Mouse (Mus musculus): ENCODE data around the gene Harbi1. TPM values are rescaled to one million over a fixed set of nuclear protein-coding genes. Genes with fewer than 3 reads are reported as not detected.

Gene Harbi1
- 17.8 and 20.6 TPM in 2 replicates for polyA plus RNA-seq (2014; fragmentation: Nextera tagmentation; extraction: Ambion mirVana)

DNA sequence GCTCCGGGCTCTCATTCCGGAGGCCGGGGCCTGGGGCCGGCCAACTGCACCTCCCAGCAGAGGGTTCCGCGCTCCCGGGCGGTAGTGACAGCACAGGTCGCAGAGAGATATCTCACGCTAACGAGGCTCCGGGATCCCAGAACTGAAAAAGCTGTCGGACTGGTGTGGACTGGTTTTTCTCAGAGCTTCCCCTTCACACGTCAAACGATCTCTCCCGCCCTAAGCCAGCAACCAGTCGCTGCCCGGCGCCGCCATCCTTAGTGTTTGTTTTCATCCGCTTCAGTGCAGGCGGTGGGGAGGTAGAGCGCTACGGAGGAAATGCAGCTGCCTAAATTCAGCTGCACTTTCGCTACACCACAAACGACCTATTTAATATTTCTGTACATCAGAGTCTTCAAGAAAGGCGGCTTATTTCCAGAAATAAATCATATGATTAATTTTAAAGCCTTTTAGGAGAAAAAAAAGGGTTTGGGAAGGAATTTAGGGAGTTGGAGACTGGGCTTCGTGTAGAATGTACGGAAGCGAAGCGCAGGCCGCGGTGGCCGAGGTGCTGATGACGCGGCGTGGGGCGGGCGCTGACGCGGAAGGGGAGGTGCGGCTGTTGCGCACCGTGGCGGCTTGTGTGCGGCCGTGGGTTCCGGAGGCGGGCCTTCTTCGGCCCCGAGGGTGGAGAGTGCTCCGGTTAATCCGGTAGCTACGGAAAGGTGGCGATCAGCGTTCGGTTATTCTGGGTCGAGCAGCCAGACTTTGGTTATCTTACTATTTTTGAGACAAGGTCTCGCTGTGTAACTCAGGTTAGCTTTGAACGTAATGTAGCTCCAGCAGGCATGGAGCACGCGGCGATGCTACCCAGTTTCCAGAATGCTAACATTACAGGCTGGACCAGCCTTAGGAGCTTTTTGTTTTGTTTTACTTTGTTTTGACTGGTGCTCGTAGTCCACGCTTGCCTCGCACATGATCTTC is at the start of gene Harbi1, which contains the start of gene Atg13:
Harbi1 (plus strand) TSS at position 581 of the 963 bp plus-strand sequence.
Atg13 (minus strand) TSS at position 305 of the 963 bp plus-strand sequence.
- DNase-seq (ENCODE audit: low spot score) (peak; percentile 94), ATAC-seq (ENCODE audit: low FRiP score) (peak; percentile 98)
- Histone ChIP-seq H3K9ac (ENCODE audit: low read depth, low read length) (peak within 1 kb of the TSS; percentile 77), H3K4me1 (replicated peaks; ENCODE audit: control insufficient read depth, insufficient read depth, low read length) (no peaks in the 10 kb centered on the region; the same call in 1 of the 2 replicates), H3K27ac (ENCODE audit: low read depth, low read length) (peak within 1 kb of the TSS; percentile 6; the same call in 1 of the 2 replicates), H3K36me3 (ENCODE audit: control insufficient read depth, insufficient read depth, low read length) (no peaks in the 10 kb centered on the region), H3K4me3 (ENCODE audit: low read depth, low read length) (peak within 1 kb of the TSS; percentile 76), H3K27me3 (ENCODE audit: control insufficient read depth, insufficient read depth, low read length) (no peaks in the 10 kb centered on the region), H3K4me2 (replicated peaks; ENCODE audit: low read depth, low read length) (peak within 1 kb of the TSS; percentile 64), H3K9me3 (ENCODE audit: control insufficient read depth, low read length) (no peaks in the 10 kb centered on the region)
- under 1% methylated on average over 66 of the region's 66 CpGs for WGBS

DNA sequence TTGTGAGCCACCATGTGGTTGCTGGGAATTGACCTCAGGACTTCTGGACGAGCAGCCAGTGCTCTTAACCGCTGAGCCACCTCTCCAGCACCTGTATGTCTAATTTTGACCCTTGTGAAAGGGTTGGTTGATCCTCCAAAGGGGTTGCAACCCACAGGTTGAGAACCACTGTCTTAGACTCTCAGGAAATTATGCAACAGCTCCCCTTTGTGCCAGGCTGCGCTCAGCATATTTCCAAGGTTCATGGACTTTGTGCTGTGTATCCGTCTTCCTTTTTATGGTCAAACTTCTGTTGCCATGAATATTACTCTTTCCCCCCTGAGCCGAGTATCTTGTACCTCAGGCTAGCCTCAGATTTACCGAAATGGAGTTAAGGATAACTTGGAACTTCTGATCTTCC is 49.7 kb upstream of the Harbi1 start:
- no peaks in the 10 kb centered on the region for H3K4me1 ChIP-seq (replicated peaks; ENCODE audit: control insufficient read depth, insufficient read depth, low read length)
- no peak for ATAC-seq (ENCODE audit: low FRiP score)
- H3K4me3 ChIP-seq (ENCODE audit: low read depth, low read length): no peak overlapping the region
- H3K27ac ChIP-seq (ENCODE audit: low read depth, low read length): no peak overlapping the region
- H3K9me3 ChIP-seq (ENCODE audit: control insufficient read depth, low read length): no peaks in the 10 kb centered on the region
- peaks cover 6% of the 10 kb centered on the region; the same call in 1 of the 2 replicates for H3K36me3 ChIP-seq (ENCODE audit: control insufficient read depth, insufficient read depth, low read length)
- no peaks in the 10 kb centered on the region for H3K27me3 ChIP-seq (ENCODE audit: control insufficient read depth, insufficient read depth, low read length)
- WGBS: 94% methylated on average over 6 of the region's 6 CpGs
- DNase-seq (ENCODE audit: low spot score): no peak
- no peak overlapping the region for H3K4me2 ChIP-seq (replicated peaks; ENCODE audit: low read depth, low read length)
- no peak overlapping the region for H3K9ac ChIP-seq (ENCODE audit: low read depth, low read length)

DNA sequence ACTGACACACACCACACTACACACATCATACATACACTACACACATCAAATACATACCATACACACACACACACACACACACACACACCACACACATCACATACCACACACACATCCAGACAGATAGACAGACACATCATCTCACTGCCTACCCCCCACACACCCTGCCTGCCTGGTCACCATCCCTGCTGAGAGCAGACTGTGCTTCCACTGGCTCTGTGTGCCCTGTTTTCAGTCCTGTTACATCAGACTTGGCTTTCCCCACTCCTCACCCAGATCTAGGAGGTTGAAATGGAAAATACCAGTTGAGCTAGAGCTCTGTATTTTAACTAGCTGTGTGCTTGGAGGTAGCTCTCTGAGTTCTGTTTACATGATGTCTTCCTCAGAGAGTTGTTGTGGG is 45.9 kb upstream of the Harbi1 start:
- ATAC-seq (ENCODE audit: low FRiP score): no peak
- no peak overlapping the region for H3K9ac ChIP-seq (ENCODE audit: low read depth, low read length)
- H3K36me3 ChIP-seq (ENCODE audit: control insufficient read depth, insufficient read depth, low read length): 0 out of 2 replicates have a peak, but pooled peaks cover 2% of the 10 kb centered on the region
- no peaks in the 10 kb centered on the region for H3K9me3 ChIP-seq (ENCODE audit: control insufficient read depth, low read length)
- no peak for DNase-seq (ENCODE audit: low spot score)
- H3K4me2 ChIP-seq (replicated peaks; ENCODE audit: low read depth, low read length): no peak overlapping the region
- H3K27me3 ChIP-seq (ENCODE audit: control insufficient read depth, insufficient read depth, low read length): no peaks in the 10 kb centered on the region
- H3K27ac ChIP-seq (ENCODE audit: low read depth, low read length): no peak overlapping the region
- H3K4me1 ChIP-seq (replicated peaks; ENCODE audit: control insufficient read depth, insufficient read depth, low read length): no peaks in the 10 kb centered on the region
- no peak overlapping the region for H3K4me3 ChIP-seq (ENCODE audit: low read depth, low read length)

DNA sequence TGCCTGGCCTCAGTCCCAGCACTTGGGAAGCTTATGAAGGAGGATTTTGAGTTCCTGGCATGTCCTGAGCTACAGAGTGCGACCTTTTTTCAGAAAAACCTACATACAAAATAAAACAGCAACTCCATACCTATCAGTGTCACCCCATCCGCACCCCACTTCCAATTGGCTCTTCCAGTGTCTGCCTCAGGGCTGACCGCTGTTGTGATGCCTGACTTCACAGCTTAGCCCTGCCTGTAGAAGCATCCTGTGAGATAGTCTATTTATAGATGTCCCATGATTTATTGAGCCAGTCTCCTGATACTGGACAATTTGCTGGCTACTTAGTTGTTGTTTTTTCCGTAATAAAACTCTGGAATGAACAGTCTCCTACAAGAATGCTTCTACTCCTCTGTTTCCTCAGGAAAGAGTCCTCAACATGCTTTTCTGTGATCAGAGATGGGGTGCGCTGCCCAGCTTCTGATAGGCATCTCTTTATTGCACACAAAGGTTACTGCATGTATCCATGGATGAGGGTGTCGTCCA is 44.2 kb upstream of the Harbi1 start:
- H3K4me3 ChIP-seq (ENCODE audit: low read depth, low read length): no peak overlapping the region
- ATAC-seq (ENCODE audit: low FRiP score) (no peak), DNase-seq (ENCODE audit: low spot score) (no peak)
- H3K4me1 ChIP-seq (replicated peaks; ENCODE audit: control insufficient read depth, insufficient read depth, low read length): no peaks in the 10 kb centered on the region
- H3K27ac ChIP-seq (ENCODE audit: low read depth, low read length): no peak overlapping the region
- no peaks in the 10 kb centered on the region for H3K9me3 ChIP-seq (ENCODE audit: control insufficient read depth, low read length)
- no peak overlapping the region for H3K9ac ChIP-seq (ENCODE audit: low read depth, low read length)
- 94% methylated on average over 6 of the region's 6 CpGs for WGBS
- no peak overlapping the region for H3K4me2 ChIP-seq (replicated peaks; ENCODE audit: low read depth, low read length)
- H3K27me3 ChIP-seq (ENCODE audit: control insufficient read depth, insufficient read depth, low read length): no peaks in the 10 kb centered on the region
- H3K36me3 ChIP-seq (ENCODE audit: control insufficient read depth, insufficient read depth, low read length): 0 out of 2 replicates have a peak, but pooled peaks cover 4% of the 10 kb centered on the region

DNA sequence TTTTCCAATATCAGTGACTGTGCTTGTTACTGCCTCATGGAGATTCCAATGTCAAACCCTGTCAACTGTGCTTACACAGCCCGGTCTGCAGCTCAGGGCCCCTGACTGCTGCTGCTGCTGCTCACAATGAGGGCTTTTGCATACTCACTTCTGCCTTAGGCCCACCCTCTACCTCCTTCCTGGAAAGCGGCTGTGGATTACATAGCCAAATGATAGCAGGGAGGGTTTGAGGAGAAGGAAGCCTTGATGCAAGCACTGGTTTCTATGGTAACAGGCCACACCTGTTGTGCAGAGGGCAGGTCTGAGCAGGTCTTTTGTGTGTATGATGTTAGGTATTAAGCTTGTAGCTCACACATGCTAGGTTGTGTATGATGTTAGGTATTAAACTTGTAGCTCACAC is 42.9 kb upstream of the Harbi1 start:
- Histone ChIP-seq H3K27ac (ENCODE audit: low read depth, low read length) (no peak overlapping the region), H3K4me3 (ENCODE audit: low read depth, low read length) (no peak overlapping the region), H3K9me3 (ENCODE audit: control insufficient read depth, low read length) (no peaks in the 10 kb centered on the region), H3K36me3 (ENCODE audit: control insufficient read depth, insufficient read depth, low read length) (0 out of 2 replicates have a peak, but pooled peaks cover 4% of the 10 kb centered on the region), H3K4me1 (replicated peaks; ENCODE audit: control insufficient read depth, insufficient read depth, low read length) (no peaks in the 10 kb centered on the region), H3K4me2 (replicated peaks; ENCODE audit: low read depth, low read length) (no peak overlapping the region), H3K9ac (ENCODE audit: low read depth, low read length) (no peak overlapping the region), H3K27me3 (ENCODE audit: control insufficient read depth, insufficient read depth, low read length) (no peaks in the 10 kb centered on the region)
- DNase-seq (ENCODE audit: low spot score) (no peak), ATAC-seq (ENCODE audit: low FRiP score) (no peak)
- WGBS: 82% methylated on average over 2 of the region's 2 CpGs

DNA sequence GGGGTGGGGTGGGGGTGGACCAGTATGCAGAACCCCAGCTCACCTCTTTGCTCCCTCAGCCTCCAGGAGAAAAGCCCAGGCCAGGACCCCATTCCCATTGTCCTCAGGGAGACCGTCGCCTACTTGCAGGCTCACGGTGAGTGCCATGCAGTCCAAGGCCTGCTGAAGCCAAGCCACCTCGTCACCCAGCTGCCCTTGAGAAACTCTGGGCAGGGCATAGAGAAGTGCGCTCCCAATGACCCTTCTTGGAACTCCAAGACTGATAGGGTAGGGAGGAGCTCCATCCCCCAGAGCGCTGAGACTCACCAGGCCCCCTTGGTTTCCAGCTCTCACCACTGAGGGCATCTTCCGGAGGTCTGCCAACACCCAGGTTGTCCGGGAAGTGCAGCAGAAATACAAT is 41.3 kb upstream of the Harbi1 start:
- Histone ChIP-seq H3K4me1 (replicated peaks; ENCODE audit: control insufficient read depth, insufficient read depth, low read length) (no peaks in the 10 kb centered on the region), H3K4me2 (replicated peaks; ENCODE audit: low read depth, low read length) (no peak overlapping the region), H3K9ac (ENCODE audit: low read depth, low read length) (no peak overlapping the region), H3K27me3 (ENCODE audit: control insufficient read depth, insufficient read depth, low read length) (no peaks in the 10 kb centered on the region), H3K4me3 (ENCODE audit: low read depth, low read length) (no peak overlapping the region), H3K36me3 (ENCODE audit: control insufficient read depth, insufficient read depth, low read length) (0 out of 2 replicates have a peak, but pooled peaks cover 5% of the 10 kb centered on the region), H3K9me3 (ENCODE audit: control insufficient read depth, low read length) (no peaks in the 10 kb centered on the region), H3K27ac (ENCODE audit: low read depth, low read length) (no peak overlapping the region)
- ATAC-seq (ENCODE audit: low FRiP score): no peak
- DNase-seq (ENCODE audit: low spot score): no peak
- WGBS: 90% methylated on average over 8 of the region's 8 CpGs

DNA sequence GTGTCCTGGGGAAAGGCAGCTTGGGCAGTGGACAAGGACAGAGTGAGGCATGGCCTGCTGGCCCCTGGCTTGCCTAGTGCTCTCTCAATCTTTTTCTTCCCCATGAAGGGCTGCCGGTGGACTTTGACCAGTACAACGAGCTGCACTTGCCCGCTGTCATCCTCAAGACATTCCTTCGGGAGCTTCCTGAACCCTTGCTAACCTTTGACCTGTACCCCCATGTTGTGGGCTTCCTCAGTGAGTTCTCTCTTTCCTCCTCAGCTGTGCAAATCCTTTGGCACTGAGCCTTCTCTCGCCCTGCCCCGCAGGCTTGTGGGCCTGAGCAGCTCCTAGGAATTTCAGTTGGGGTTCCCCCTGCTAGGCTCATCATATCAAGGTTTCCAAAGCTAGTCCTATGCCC is 40.6 kb upstream of the Harbi1 start:
- Histone ChIP-seq H3K36me3 (ENCODE audit: control insufficient read depth, insufficient read depth, low read length) (0 out of 2 replicates have a peak, but pooled peaks cover 5% of the 10 kb centered on the region), H3K9ac (ENCODE audit: low read depth, low read length) (no peak overlapping the region), H3K4me1 (replicated peaks; ENCODE audit: control insufficient read depth, insufficient read depth, low read length) (no peaks in the 10 kb centered on the region), H3K4me2 (replicated peaks; ENCODE audit: low read depth, low read length) (no peak overlapping the region), H3K4me3 (ENCODE audit: low read depth, low read length) (no peak overlapping the region), H3K27ac (ENCODE audit: low read depth, low read length) (no peak overlapping the region), H3K9me3 (ENCODE audit: control insufficient read depth, low read length) (no peaks in the 10 kb centered on the region), H3K27me3 (ENCODE audit: control insufficient read depth, insufficient read depth, low read length) (no peaks in the 10 kb centered on the region)
- WGBS: 93% methylated on average over 6 of the region's 6 CpGs
- ATAC-seq (ENCODE audit: low FRiP score): no peak
- no peak for DNase-seq (ENCODE audit: low spot score)

DNA sequence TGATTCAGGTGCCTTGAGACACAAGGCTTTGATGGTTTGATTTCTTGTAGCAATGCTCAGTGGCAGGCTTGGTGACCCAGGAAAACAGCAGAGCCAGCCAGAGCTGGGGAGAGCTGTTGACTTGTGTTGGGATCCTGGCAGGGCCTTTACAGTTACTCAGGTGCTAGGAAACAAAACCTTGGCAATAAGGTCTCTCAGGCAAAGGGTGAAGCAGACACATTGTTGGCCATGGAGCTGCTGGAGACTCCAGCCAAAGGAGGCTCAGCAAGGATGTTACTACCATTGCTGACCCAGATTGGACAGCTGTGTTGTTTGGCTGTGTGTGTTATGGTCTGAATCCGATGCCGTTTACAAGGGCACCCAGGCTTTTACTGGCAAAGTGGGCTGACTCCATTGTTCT is 37.1 kb upstream of the Harbi1 start:
- no peak overlapping the region for H3K9ac ChIP-seq (ENCODE audit: low read depth, low read length)
- WGBS: 87% methylated on average over 2 of the region's 2 CpGs
- DNase-seq (ENCODE audit: low spot score) (no peak), ATAC-seq (ENCODE audit: low FRiP score) (no peak)
- H3K36me3 ChIP-seq (ENCODE audit: control insufficient read depth, insufficient read depth, low read length): 0 out of 2 replicates have a peak, but pooled peaks cover 9% of the 10 kb centered on the region
- no peaks in the 10 kb centered on the region for H3K27me3 ChIP-seq (ENCODE audit: control insufficient read depth, insufficient read depth, low read length)
- H3K4me3 ChIP-seq (ENCODE audit: low read depth, low read length): no peak overlapping the region
- no peak overlapping the region for H3K27ac ChIP-seq (ENCODE audit: low read depth, low read length)
- no peaks in the 10 kb centered on the region for H3K9me3 ChIP-seq (ENCODE audit: control insufficient read depth, low read length)
- H3K4me1 ChIP-seq (replicated peaks; ENCODE audit: control insufficient read depth, insufficient read depth, low read length): no peaks in the 10 kb centered on the region
- H3K4me2 ChIP-seq (replicated peaks; ENCODE audit: low read depth, low read length): no peak overlapping the region

Data from hindbrain, embryonic 11.5 days (tissue).